Mouse (Mus musculus) stomach, postnatal 0 days (tissue): ENCODE data around the gene Kri1.

Experiments used
- CTCF ChIP-seq: IDR thresholded peaks from 2 replicates; pipeline ENCODE4 v1.5.1; 2016; ENCODE audit warnings: antibody characterized with exemption, low read depth, mild to moderate bottlenecking, moderate library complexity
- EP300 ChIP-seq: optimal IDR thresholded peaks from 2 replicates; pipeline ENCODE3; 2016; ENCODE audit warnings: antibody characterized with exemption

DNA sequence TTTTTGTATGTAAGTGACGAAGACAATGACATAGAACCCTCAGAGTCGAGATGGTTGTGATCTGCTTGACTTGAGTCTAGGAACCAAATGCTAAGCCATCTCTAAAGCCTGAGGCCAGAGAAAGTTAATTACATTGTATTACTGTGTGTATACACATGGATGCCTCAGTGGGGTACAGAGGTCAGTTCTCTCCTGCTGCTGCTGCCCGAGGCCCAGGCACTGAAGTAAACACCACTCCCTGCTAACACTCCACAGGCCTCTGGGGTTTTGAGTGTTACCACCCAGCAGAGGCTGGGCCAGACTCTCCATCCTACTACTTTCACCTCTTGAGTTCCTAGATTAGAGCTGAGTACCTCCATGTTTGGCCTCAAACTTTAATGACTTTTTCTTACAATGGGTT lies 3.8 kb downstream of the Kri1 start:
- TF ChIP-seq CTCF = no peak
- no peak for TF ChIP-seq EP300
